Mouse (Mus musculus): Measurements from ENCODE around the gene Kcna5.

The Kcna5 gene

GRCm38 (mm10) chr6:126535208-126535910 lies at the start of gene Kcna5:
Gene Kcna5, minus strand, starts transcription at chr6:126535412.
- in situ Hi-C loops (cut with MboI; ENCODE audit: low pct_unique_long_range_greater_than_20kb in 1 of 2, low sequenced_read_pairs in 2 of 2, unreplicated experiment in 1 of 2) = no loop called here

GRCm38 (mm10) chr6:126583075-126583474 lies 47.9 kb upstream of the Kcna5 start:
- in situ Hi-C loops (cut with MboI; ENCODE audit: low pct_unique_long_range_greater_than_20kb in 1 of 2, low sequenced_read_pairs in 2 of 2, unreplicated experiment in 1 of 2) = no loop called here

- in situ Hi-C loops (cut with MboI; ENCODE audit: low pct_unique_long_range_greater_than_20kb in 1 of 2, low sequenced_read_pairs in 2 of 2, unreplicated experiment in 1 of 2) = no loop called here
These were observed 46.4 kb upstream of the Kcna5 start for GRCm38 (mm10) chr6:126581632-126582031.

- in situ Hi-C loops (cut with MboI; ENCODE audit: low pct_unique_long_range_greater_than_20kb in 1 of 2, low sequenced_read_pairs in 2 of 2, unreplicated experiment in 1 of 2) = no loop called here
These were observed 45.4 kb upstream of the Kcna5 start for GRCm38 (mm10) chr6:126580571-126580970.

- in situ Hi-C loops (cut with MboI; ENCODE audit: low pct_unique_long_range_greater_than_20kb in 1 of 2, low sequenced_read_pairs in 2 of 2, unreplicated experiment in 1 of 2) = no loop called here
These were observed 42.2 kb upstream of the Kcna5 start for GRCm38 (mm10) chr6:126577415-126577814.

GRCm38 (mm10) chr6:126576566-126576965 lies 41.4 kb upstream of the Kcna5 start:
- in situ Hi-C loops (cut with MboI; ENCODE audit: low pct_unique_long_range_greater_than_20kb in 1 of 2, low sequenced_read_pairs in 2 of 2, unreplicated experiment in 1 of 2) = no loop called here

GRCm38 (mm10) chr6:126574778-126575177 lies 39.6 kb upstream of the Kcna5 start:
- in situ Hi-C loops (cut with MboI; ENCODE audit: low pct_unique_long_range_greater_than_20kb in 1 of 2, low sequenced_read_pairs in 2 of 2, unreplicated experiment in 1 of 2) = no loop called here

- in situ Hi-C loops (cut with MboI; ENCODE audit: low pct_unique_long_range_greater_than_20kb in 1 of 2, low sequenced_read_pairs in 2 of 2, unreplicated experiment in 1 of 2) = no loop called here
These were observed 37.8 kb upstream of the Kcna5 start for GRCm38 (mm10) chr6:126573021-126573420.

- in situ Hi-C loops (cut with MboI; ENCODE audit: low pct_unique_long_range_greater_than_20kb in 1 of 2, low sequenced_read_pairs in 2 of 2, unreplicated experiment in 1 of 2) = loop anchor here in 1 of 2 experiments (10.0 kb wide), 1 partner anchor 135 kb away; no protein-coding TSS in a partner anchor
These were observed 34.6 kb upstream of the Kcna5 start for GRCm38 (mm10) chr6:126569809-126570208.

- in situ Hi-C loops (cut with MboI; ENCODE audit: low pct_unique_long_range_greater_than_20kb in 1 of 2, low sequenced_read_pairs in 2 of 2, unreplicated experiment in 1 of 2) = loop anchor here in 1 of 2 experiments (10.0 kb wide), 1 partner anchor 137 kb away; no protein-coding TSS in a partner anchor
These were observed 33.0 kb upstream of the Kcna5 start for GRCm38 (mm10) chr6:126568046-126568830.

GRCm38 (mm10) chr6:126567326-126567725 lies 32.1 kb upstream of the Kcna5 start:
- in situ Hi-C loops (cut with MboI; ENCODE audit: low pct_unique_long_range_greater_than_20kb in 1 of 2, low sequenced_read_pairs in 2 of 2, unreplicated experiment in 1 of 2) = loop anchor here in 1 of 2 experiments (10.0 kb wide), 1 partner anchor 137 kb away; no protein-coding TSS in a partner anchor

- in situ Hi-C loops (cut with MboI; ENCODE audit: low pct_unique_long_range_greater_than_20kb in 1 of 2, low sequenced_read_pairs in 2 of 2, unreplicated experiment in 1 of 2) = loop anchor here in 1 of 2 experiments (10.0 kb wide), 1 partner anchor 140 kb away; no protein-coding TSS in a partner anchor
These were observed 29.2 kb upstream of the Kcna5 start for GRCm38 (mm10) chr6:126564376-126564775.

GRCm38 (mm10) chr6:126563898-126564297 lies 28.7 kb upstream of the Kcna5 start:
- in situ Hi-C loops (cut with MboI; ENCODE audit: low pct_unique_long_range_greater_than_20kb in 1 of 2, low sequenced_read_pairs in 2 of 2, unreplicated experiment in 1 of 2) = loop anchor here in 1 of 2 experiments (10.0 kb wide), 1 partner anchor 141 kb away; no protein-coding TSS in a partner anchor

- in situ Hi-C loops (cut with MboI; ENCODE audit: low pct_unique_long_range_greater_than_20kb in 1 of 2, low sequenced_read_pairs in 2 of 2, unreplicated experiment in 1 of 2) = loop anchor here in 1 of 2 experiments (10.0 kb wide), 1 partner anchor 143 kb away; no protein-coding TSS in a partner anchor
These were observed 26.5 kb upstream of the Kcna5 start for GRCm38 (mm10) chr6:126561702-126562101.

GRCm38 (mm10) chr6:126560696-126561095 lies 25.5 kb upstream of the Kcna5 start:
- in situ Hi-C loops (cut with MboI; ENCODE audit: low pct_unique_long_range_greater_than_20kb in 1 of 2, low sequenced_read_pairs in 2 of 2, unreplicated experiment in 1 of 2) = loop anchor here in 1 of 2 experiments (10.0 kb wide), 1 partner anchor 144 kb away; no protein-coding TSS in a partner anchor

- in situ Hi-C loops (cut with MboI; ENCODE audit: low pct_unique_long_range_greater_than_20kb in 1 of 2, low sequenced_read_pairs in 2 of 2, unreplicated experiment in 1 of 2) = loop anchor here in 1 of 2 experiments (10.0 kb wide), 1 partner anchor 145 kb away; no protein-coding TSS in a partner anchor
These were observed 24.8 kb upstream of the Kcna5 start for GRCm38 (mm10) chr6:126560036-126560435.

- in situ Hi-C loops (cut with MboI; ENCODE audit: low pct_unique_long_range_greater_than_20kb in 1 of 2, low sequenced_read_pairs in 2 of 2, unreplicated experiment in 1 of 2) = loop anchor here in 1 of 2 experiments (5.0 kb wide), 1 partner anchor 51 kb away; no protein-coding TSS in a partner anchor
These were observed 23.1 kb upstream of the Kcna5 start for GRCm38 (mm10) chr6:126558276-126558675.

GRCm38 (mm10) chr6:126553812-126554211 lies 18.6 kb upstream of the Kcna5 start:
- in situ Hi-C loops (cut with MboI; ENCODE audit: low pct_unique_long_range_greater_than_20kb in 1 of 2, low sequenced_read_pairs in 2 of 2, unreplicated experiment in 1 of 2) = loop anchor here in 1 of 2 experiments (5.0 kb wide), 1 partner anchor 52 kb away; no protein-coding TSS in a partner anchor

Data from mouse embryonic stem cell (cell line).